Mouse (Mus musculus) embryonic facial prominence, embryonic 15.5 days (tissue): ENCODE data around the gene Nme8. TPM values are rescaled to one million over a fixed set of nuclear protein-coding genes. Genes with fewer than 3 reads are reported as not detected.
A peak's percentile ranks its signal among the peaks of the same experiment; 100 is the strongest.

ENCODE experiments used
- ATAC-seq: fragments of 200-750 bp; cut with Nextera tagmentation; 2 replicates; pipeline ENCODE4 v1.8.0; 2017; ENCODE audit warnings: low read depth, moderate TSS enrichment; ENCODE audit not compliant: insufficient number of reproducible peaks, low FRiP score, low TSS enrichment
- H3K27ac ChIP-seq: fragments of 300-500 bp; sonication (generic); replicated peaks from 2 replicates; pipeline ENCODE4 v1.5.1; 2015; ENCODE audit warnings: mild to moderate bottlenecking, inconsistent platforms
- H3K27me3 ChIP-seq: fragments of 300-500 bp; sonication (generic); 2 replicates; pipeline ENCODE4 v1.6.1; 2015; ENCODE audit warnings: inconsistent platforms
- H3K36me3 ChIP-seq: fragments of 300-500 bp; sonication (generic); 2 replicates; pipeline ENCODE4 v1.6.1; 2015; ENCODE audit warnings: mild to moderate bottlenecking, inconsistent platforms
- H3K4me1 ChIP-seq: fragments of 300-500 bp; sonication (generic); 2 replicates; pipeline ENCODE4 v1.6.1; 2015; ENCODE audit warnings: inconsistent platforms
- H3K4me2 ChIP-seq: fragments of 300-500 bp; sonication (generic); replicated peaks from 2 replicates; pipeline ENCODE4 v1.6.1; 2015; ENCODE audit warnings: mild to moderate bottlenecking, inconsistent platforms
- H3K4me3 ChIP-seq: fragments of 300-500 bp; sonication (generic); replicated peaks from 2 replicates; pipeline ENCODE4 v1.5.1; 2015; ENCODE audit warnings: mild to moderate bottlenecking, inconsistent platforms
- H3K9ac ChIP-seq: fragments of 300-500 bp; sonication (generic); 2 replicates; pipeline ENCODE4 v1.6.1; 2015; ENCODE audit warnings: inconsistent platforms
- H3K9me3 ChIP-seq: fragments of 300-500 bp; sonication (generic); replicated peaks from 2 replicates; pipeline ENCODE4 v1.6.1; 2016; ENCODE audit warnings: inconsistent platforms
- WGBS: fragments of 180-500 bp; shearing (Covaris S2); methylation state at CpG from one replicate; pipeline ENCODE4 v1.1.7; 2015; 5-methylcytosine and 5-hydroxymethylcytosine counted together
- polyA plus RNA-seq: library from polyadenylated mRNA; unstranded; fragments of >200 nt; fragmentation: Nextera tagmentation; extraction: Ambion mirVana; gene quantifications from 2 replicates; pipeline ENCODE4 v1.2.1, GENCODE M21; 2015

The Nme8 gene
- polyA plus RNA-seq, 1 experiment from 2014 or later, result not detected

DNA sequence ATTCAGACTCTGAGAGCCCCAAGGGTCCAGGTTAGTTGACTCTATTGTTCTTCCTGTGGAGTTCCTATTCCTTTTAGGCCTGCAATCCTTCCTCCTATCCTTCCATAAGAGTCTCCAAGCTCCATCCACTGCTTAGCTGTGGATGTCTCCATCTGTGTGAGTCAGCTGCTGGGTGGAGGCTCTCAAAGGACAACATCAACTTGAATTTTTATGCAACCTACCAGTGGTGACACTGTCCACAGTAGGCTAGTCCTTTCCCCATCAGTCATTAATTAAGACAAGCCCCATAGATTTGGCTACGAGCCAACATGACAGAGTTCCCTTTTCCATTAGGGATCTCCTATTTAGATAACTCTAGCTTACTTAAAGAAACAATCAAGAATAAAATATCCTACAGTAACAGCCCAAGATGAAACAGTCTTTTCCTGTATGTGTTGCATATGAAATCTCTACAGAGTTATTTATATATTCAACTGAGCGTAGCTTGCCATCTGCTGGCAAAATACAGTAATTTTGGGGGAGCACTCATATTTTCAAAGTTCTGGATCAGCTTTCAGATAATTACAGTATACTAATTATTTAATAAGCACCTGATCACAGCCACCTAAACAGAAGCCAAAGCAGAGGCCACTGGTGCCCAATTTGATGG is 57.3 kb downstream of the Nme8 start:
- Histone ChIP-seq H3K4me2 (no peak overlapping the region), H3K9ac (no peak overlapping the region)
- 58% methylated on average over 2 of the region's 2 CpGs for WGBS

DNA sequence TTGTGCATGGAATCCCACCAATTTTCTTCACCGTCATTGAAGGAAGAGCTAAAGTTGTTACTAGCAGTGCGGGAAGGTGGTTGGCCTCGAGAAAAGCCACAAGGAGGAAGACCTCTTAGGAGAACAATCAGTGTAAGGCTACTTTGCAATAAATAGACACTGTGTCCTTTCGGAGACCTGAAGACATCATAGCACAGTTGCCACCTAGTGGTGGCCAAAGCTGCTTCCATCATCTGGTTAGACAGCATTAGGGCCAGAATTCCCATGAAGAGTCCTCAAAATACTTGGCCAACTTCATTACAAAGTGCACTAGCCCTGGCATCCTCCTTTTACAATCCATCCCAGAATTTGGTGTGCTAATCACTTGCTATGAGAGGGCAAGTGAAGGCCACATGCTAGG is 61.5 kb downstream of the Nme8 start:
- H3K36me3 ChIP-seq, result no peaks in the 10 kb centered on the region
- no peaks in the 10 kb centered on the region for H3K9me3 ChIP-seq
- H3K9ac ChIP-seq, result no peak overlapping the region
- no peak for ATAC-seq
- 75% methylated on average over 4 of the region's 4 CpGs for WGBS
- H3K27me3 ChIP-seq, result no peaks in the 10 kb centered on the region
- H3K4me2 ChIP-seq, result no peak overlapping the region
- no peak overlapping the region for H3K4me3 ChIP-seq
- no peak overlapping the region for H3K27ac ChIP-seq
- no peaks in the 10 kb centered on the region for H3K4me1 ChIP-seq

More for the DNA sequence above, 57.3 kb downstream of the Nme8 start:
- no peak for ATAC-seq
- no peaks in the 10 kb centered on the region for H3K27me3 ChIP-seq
- H3K9me3 ChIP-seq, result no peaks in the 10 kb centered on the region
- H3K4me3 ChIP-seq, result no peak overlapping the region
- H3K27ac ChIP-seq, result no peak overlapping the region
- no peaks in the 10 kb centered on the region for H3K4me1 ChIP-seq
- no peaks in the 10 kb centered on the region for H3K36me3 ChIP-seq

DNA sequence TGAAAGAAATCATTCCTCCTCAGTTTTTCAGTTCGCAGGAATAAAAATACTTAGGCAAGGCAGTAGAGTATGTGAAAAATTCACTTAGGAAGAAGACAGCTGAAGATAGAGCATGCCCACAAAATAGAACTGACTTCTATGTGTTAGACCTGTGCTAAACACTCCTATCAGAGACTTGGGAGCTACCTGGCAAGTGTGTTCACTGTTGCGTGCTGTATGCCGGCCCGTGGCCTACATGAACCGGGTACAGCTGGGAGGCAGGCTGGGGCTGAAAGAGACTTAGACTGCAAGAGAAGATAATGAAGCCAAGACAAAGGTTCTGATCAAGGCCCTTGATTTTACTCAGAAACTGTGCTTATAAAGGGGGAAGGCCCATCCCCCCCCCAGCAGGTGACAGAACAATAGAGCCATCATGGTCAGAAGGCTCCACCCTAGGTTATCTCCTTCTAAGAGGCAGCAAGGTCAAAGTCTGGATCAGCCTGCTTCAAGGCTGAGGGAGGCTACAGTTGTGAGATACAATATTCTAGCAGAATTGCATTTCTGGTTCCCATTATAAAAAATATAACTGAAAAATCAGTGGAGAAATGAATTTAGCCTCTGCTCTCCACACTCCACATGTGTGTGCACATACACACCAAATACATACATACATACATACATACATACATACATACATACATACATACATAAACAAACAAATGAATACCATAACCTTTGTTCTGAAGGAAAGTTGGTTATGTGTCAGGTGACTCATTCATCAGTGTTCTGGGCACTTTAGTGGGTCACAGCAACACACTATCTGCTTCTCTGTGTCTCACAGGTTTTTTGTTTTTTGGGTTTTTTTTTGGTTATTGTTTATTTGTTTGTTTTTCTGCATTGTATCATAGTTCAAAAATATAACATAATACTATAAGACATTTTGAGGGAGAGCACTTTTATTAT is 66.6 kb downstream of the Nme8 start:
- Histone ChIP-seq H3K9ac (no peak overlapping the region), H3K27me3 (no peaks in the 10 kb centered on the region), H3K4me2 (no peak overlapping the region), H3K27ac (no peak overlapping the region), H3K9me3 (no peaks in the 10 kb centered on the region), H3K4me3 (no peak overlapping the region), H3K4me1 (no peaks in the 10 kb centered on the region), H3K36me3 (no peaks in the 10 kb centered on the region)
- ATAC-seq, result no peak
- 82% methylated on average over 5 of the region's 5 CpGs for WGBS

DNA sequence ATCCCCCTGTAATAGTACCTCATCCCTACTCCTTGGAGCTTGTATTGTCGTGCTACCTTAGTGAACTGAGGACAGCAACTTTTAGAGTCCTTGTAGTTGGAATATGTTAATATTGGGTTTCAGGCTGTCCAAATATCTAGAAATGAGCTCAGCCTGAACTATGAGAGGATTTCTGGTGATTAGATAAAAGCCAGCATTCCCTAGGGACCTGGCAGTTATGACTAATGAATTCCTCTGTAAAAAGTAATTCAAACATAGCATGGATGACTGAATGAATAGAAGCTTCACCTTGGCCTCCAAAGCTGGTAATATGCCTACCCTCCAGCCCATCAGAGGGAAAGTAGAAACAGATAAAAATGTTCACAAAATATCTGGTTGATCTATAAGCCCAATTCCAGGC is 71.1 kb downstream of the Nme8 start:
- H3K4me1 ChIP-seq, result peaks cover 12% of the 10 kb centered on the region
- no peak overlapping the region for H3K4me2 ChIP-seq
- no peak overlapping the region for H3K9ac ChIP-seq
- peaks cover 28% of the 10 kb centered on the region for H3K27me3 ChIP-seq
- no peak overlapping the region for H3K4me3 ChIP-seq
- H3K27ac ChIP-seq, result no peak overlapping the region
- no peaks in the 10 kb centered on the region for H3K9me3 ChIP-seq
- 45% methylated on average over 1 of the region's 1 CpGs for WGBS
- ATAC-seq, result no peak
- H3K36me3 ChIP-seq, result no peaks in the 10 kb centered on the region

DNA sequence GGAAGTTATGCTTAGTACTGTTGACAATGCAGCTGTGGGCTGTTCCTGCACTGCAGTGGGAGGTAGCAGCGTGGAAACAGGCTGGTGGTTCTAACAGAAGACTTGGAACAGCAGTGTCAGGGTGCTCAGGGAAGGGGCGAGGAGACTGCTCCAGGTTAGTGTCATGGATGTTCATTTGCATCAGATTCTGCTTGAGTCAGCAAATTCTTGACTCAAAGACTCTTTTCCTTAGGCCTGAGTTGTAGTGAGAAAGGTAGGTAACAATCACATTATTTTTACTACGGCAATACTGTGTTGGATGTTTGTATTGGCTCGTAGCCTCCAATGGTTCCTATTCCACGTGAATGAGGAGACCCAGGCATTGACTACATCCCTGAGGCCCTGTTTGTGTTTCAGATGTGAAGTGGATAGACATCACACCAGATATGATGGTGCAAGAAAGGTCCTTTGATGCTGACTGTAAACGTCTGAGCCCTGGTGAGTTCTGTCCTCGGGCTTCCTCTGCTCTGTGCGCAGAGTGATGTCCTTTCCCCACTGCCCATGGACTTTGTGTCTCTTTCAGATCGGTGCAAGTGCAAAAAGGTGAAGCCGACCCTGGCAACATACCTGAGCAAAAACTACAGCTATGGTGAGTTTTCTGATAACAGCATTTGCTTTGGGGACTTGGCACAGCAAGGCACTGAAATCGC is 72.8 kb downstream of the Nme8 start:
- Histone ChIP-seq H3K27me3 (peaks cover 28% of the 10 kb centered on the region), H3K36me3 (no peaks in the 10 kb centered on the region), H3K4me2 (no peak overlapping the region), H3K4me1 (peaks cover 12% of the 10 kb centered on the region), H3K27ac (no peak overlapping the region), H3K9ac (no peak overlapping the region), H3K9me3 (no peaks in the 10 kb centered on the region), H3K4me3 (no peak overlapping the region)
- no peak for ATAC-seq
- WGBS, result 81% methylated on average over 11 of the region's 11 CpGs

DNA sequence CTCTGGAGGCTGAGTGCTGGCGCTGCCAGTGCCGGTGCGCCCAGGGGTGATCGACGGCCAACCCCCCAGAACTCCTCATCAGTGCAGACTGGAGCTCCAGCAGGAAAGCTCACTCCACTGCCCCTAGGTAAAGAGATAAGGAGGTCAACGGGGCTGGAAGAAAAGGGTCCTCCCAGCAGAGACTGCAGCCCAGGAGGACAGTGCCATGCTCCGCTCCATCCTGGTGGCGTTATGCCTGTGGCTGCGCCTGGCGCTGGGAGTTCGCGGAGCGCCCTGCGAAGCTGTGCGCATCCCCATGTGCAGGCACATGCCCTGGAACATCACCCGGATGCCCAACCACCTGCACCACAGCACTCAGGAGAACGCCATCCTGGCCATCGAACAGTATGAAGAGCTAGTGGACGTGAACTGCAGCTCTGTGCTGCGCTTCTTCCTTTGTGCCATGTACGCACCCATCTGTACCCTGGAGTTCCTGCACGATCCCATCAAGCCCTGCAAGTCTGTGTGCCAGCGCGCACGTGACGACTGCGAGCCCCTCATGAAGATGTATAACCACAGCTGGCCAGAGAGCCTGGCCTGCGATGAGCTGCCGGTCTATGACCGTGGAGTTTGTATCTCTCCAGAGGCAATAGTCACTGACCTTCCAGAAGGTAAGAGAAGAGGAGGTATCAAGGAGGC is 74.2 kb downstream of the Nme8 start:
- Histone ChIP-seq H3K27me3 (peaks cover 28% of the 10 kb centered on the region), H3K4me3 (peak overlapping the region; percentile 48), H3K36me3 (no peaks in the 10 kb centered on the region), H3K4me2 (peak overlapping the region; percentile 86), H3K4me1 (peaks cover 12% of the 10 kb centered on the region), H3K27ac (no peak overlapping the region), H3K9ac (peak overlapping the region; percentile 21; the same call in 1 of the 2 replicates), H3K9me3 (no peaks in the 10 kb centered on the region)
- ATAC-seq, result no peak
- WGBS, result 24% methylated on average over 30 of the region's 30 CpGs

DNA sequence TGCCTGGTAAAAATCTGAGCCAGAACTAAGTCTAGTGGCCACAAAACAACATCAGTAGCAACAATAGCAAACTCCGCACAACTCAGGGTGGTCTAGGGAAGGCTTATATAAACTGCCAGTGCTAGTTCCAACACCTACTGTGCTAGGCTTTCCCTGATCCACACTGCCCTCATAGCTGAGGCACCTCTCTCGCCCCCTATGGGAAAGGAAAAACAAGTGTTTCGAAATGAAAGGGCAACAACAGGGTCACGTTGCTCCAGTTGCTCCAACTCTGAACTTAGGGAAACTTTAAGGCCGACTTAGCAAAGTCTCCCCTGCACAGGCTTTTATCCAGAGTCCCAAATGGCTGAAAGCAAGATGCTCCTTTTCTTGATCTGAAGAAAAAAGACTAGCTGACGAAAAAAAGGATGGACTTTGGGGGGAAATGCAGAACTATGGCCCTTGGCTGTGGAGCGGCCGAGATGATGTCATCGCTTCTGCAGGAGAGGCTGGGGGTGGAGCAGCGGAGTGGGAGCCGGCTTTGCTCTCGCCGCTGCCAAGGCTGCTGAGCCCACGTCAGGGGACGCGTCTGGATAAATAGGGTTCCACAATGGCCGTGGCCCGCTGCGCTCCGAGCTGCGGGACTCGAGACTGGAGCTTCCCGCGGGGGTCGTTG is 74.9 kb downstream of the Nme8 start, which contains the start of gene Sfrp4:
TSS of gene Sfrp4 (plus strand) at position 532 of the 655 bp plus-strand sequence.
- H3K36me3 ChIP-seq, result no peaks in the 10 kb centered on the region
- ATAC-seq, result peak; percentile 76; the same call in 1 of the 2 replicates
- peak within 1 kb of the TSS; percentile 21; the same call in 1 of the 2 replicates for H3K9ac ChIP-seq
- peaks cover 28% of the 10 kb centered on the region for H3K27me3 ChIP-seq
- peak within 1 kb of the TSS; percentile 86 for H3K4me2 ChIP-seq
- no peaks in the 10 kb centered on the region for H3K9me3 ChIP-seq
- 5% methylated on average over 25 of the region's 25 CpGs for WGBS
- no peak within 1 kb of the TSS for H3K27ac ChIP-seq
- H3K4me1 ChIP-seq, result peaks cover 12% of the 10 kb centered on the region
- H3K4me3 ChIP-seq, result peak within 1 kb of the TSS; percentile 48

DNA sequence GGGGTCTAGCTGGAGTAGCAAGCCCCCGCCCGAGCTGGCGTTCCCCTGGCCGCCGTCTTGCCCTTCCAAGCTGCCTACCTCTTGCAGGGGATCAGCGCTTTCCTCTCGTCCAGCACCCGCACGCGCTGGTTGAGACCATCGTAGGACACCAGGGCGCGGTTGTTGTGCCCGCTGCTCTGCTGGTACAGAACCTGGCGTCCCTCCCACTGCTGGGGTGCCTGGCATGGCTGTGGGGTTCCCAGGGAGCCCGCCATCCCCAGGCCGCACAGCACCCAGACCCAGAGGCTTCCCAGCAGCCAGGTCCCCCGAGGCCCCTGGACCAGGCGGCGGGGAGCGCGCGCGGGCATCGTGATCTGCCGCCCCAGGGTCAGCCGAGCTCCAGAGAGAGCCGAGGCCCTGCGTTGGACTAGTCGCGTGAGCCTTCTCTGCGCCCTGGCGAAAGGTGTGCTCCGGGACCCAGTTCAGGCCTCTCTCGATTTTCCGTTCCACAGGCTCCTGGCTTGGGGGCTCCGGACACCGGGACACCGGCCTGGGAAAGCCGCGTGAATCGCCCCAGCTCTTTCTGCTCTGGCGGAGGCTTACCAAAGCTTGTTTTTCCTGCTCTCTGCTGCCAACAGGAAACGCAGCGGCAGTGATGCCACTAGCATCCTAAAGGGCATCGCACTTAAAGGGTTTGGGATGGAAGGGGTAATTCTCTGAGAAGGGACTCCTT is 78.2 kb downstream of the Nme8 start, which contains the start of gene Epdr1:
TSS of gene Epdr1 (minus strand) at position 712 of the 712 bp plus-strand sequence.
- H3K4me1 ChIP-seq, result peaks cover 12% of the 10 kb centered on the region
- peak within 1 kb of the TSS; percentile 79 for H3K9ac ChIP-seq
- under 1% methylated on average over 46 of the region's 46 CpGs for WGBS
- H3K27ac ChIP-seq, result peak within 1 kb of the TSS; percentile 74
- H3K9me3 ChIP-seq, result no peaks in the 10 kb centered on the region
- H3K4me2 ChIP-seq, result peak within 1 kb of the TSS; percentile 91
- ATAC-seq, result peak; percentile 81
- no peaks in the 10 kb centered on the region for H3K36me3 ChIP-seq
- H3K27me3 ChIP-seq, result peaks cover 17% of the 10 kb centered on the region
- peak within 1 kb of the TSS; percentile 78 for H3K4me3 ChIP-seq

DNA sequence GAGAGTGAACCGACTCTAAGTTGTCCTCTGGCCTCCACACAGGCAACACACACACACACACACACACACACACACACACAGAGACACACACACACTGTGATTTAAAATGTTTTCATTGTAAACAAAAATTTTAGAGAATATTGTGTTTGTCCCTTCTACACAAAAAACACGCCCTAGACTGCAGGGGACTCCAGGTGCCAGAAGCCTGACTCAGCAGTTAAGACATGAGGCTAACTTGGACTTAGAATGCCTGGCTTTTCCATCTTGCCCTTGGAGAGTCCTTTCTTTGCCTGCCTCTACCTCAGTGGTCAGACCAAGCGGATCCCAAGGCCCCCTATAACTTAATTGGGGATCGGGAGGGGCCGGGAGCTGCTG is 78.8 kb downstream of the Nme8 start:
- H3K27me3 ChIP-seq, result peaks cover 14% of the 10 kb centered on the region
- ATAC-seq, result peak; percentile 65
- H3K4me2 ChIP-seq, result peak overlapping the region; percentile 91
- 7% methylated on average over 5 of the region's 5 CpGs for WGBS
- H3K36me3 ChIP-seq, result no peaks in the 10 kb centered on the region
- H3K4me3 ChIP-seq, result peak overlapping the region; percentile 78
- peak overlapping the region; percentile 74; the same call in 1 of the 2 replicates for H3K27ac ChIP-seq
- peaks cover 12% of the 10 kb centered on the region for H3K4me1 ChIP-seq
- H3K9me3 ChIP-seq, result no peaks in the 10 kb centered on the region
- peak overlapping the region; percentile 79 for H3K9ac ChIP-seq

DNA sequence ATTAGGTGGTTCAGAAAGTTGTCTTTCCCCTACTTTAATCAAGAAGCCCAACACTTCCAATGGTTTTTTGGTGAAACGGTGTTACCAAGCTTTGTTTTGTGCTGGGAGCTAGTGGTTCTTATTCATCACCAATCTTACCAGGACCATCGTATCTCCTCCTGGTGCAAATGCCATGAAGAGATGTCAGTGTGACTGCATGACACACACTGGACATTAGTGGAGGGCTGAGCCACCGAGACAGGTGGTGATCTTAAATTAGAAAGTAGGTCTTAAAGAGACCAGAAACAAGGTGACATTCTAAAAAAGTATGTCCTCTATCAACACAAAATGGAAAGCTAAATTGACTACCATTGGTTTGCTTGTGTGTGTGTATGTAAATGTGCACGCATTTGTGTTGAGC is 79.5 kb downstream of the Nme8 start:
- no peak for ATAC-seq
- Histone ChIP-seq H3K4me1 (peaks cover 7% of the 10 kb centered on the region), H3K36me3 (no peaks in the 10 kb centered on the region), H3K4me3 (no peak overlapping the region), H3K4me2 (peak overlapping the region; percentile 91; the same call in 1 of the 2 replicates), H3K9ac (no peak overlapping the region), H3K9me3 (no peaks in the 10 kb centered on the region), H3K27ac (no peak overlapping the region), H3K27me3 (peaks cover 6% of the 10 kb centered on the region)
- WGBS, result 93% methylated on average over 4 of the region's 4 CpGs
